Mouse (Mus musculus) liver, adult 2 months (tissue): Measurements from ENCODE around the gene Dazap2. TPM values are rescaled to one million over a fixed set of nuclear protein-coding genes. Genes with fewer than 3 reads are reported as not detected.
A peak's percentile ranks its signal among the peaks of the same experiment; 100 is the strongest.

Source experiments
- DNase-seq: peaks from one replicate; pipeline ENCODE4 v3.0.0-alpha.2; 2011; ENCODE audit warnings: low read depth, low spot score; ENCODE audit errors: extremely low read depth
- H3K27ac ChIP-seq: fragments of 200-500 bp; replicated peaks from 2 replicates; pipeline ENCODE4 v1.5.1; 2012; ENCODE audit warnings: low read depth, mild to moderate bottlenecking, control low read depth, inconsistent platforms, low read length; ENCODE audit not compliant: insufficient read depth
- H3K27me3 ChIP-seq: fragments of 200-500 bp; 2 replicates; pipeline ENCODE4 v1.6.1; 2012; ENCODE audit warnings: mild to moderate bottlenecking, moderate library complexity, low read length, inconsistent platforms; ENCODE audit not compliant: control insufficient read depth, insufficient read depth
- H3K36me3 ChIP-seq: fragments of 200-500 bp; 2 replicates; pipeline ENCODE4 v1.6.1; 2012; ENCODE audit warnings: low read length, inconsistent platforms; ENCODE audit not compliant: control insufficient read depth, insufficient read depth
- H3K4me1 ChIP-seq: fragments of 200-500 bp; 2 replicates; pipeline ENCODE4 v1.6.1; 2011; ENCODE audit warnings: low read length; ENCODE audit not compliant: control insufficient read depth, insufficient read depth
- H3K4me3 ChIP-seq: fragments of 200-500 bp; 2 replicates; pipeline ENCODE4 v1.5.1; 2011; ENCODE audit warnings: low read depth, mild to moderate bottlenecking, control low read depth, low read length, moderate library complexity; ENCODE audit not compliant: insufficient read depth
- H3K79me2 ChIP-seq: fragments of 200-500 bp; 2 replicates; pipeline ENCODE4 v1.6.1; 2012; ENCODE audit warnings: inconsistent platforms, mild to moderate bottlenecking, low read length, moderate library complexity; ENCODE audit not compliant: control insufficient read depth, insufficient read depth
- H3K9ac ChIP-seq: fragments of 200-500 bp; 2 replicates; pipeline ENCODE4 v1.6.1; 2012; ENCODE audit warnings: low read depth, mild to moderate bottlenecking, control low read depth, inconsistent platforms, low read length
- CTCF ChIP-seq: fragments of 200-500 bp; IDR thresholded peaks from 2 replicates; pipeline ENCODE4 v1.5.1; 2011; ENCODE audit warnings: low read depth, low read length, control low read depth
- POLR2A ChIP-seq: fragments of 200-500 bp; IDR thresholded peaks from 2 replicates; pipeline ENCODE4 v1.6.1; 2011; ENCODE audit warnings: low read length, control low read depth; ENCODE audit not compliant: insufficient read depth; ENCODE audit errors: extremely low read depth
- WGBS: fragments of 180-500 bp; shearing (Covaris S2); methylation state at CpG from one replicate; pipeline ENCODE4 v1.1.7; 2018; 5-methylcytosine and 5-hydroxymethylcytosine counted together
- polyA plus RNA-seq: library from polyadenylated mRNA; depleted of rRNA; stranded (reverse); fragments of >200 nt; gene quantifications from 2 replicates; pipeline ENCODE4 v1.2.3, GENCODE M21; 2012
- total RNA-seq: library from RNA; depleted of rRNA; stranded (reverse); fragments of >200 nt; gene quantifications from 2 replicates; pipeline ENCODE4 v1.2.3, GENCODE M21; 2014

Gene Dazap2
- total and polyA plus RNA-seq, 2 experiments: 50.3 to 460 TPM

- peaks cover 9% of the 10 kb centered on the region for H3K79me2 ChIP-seq
- no peaks in the 10 kb centered on the region; the same call in 1 of the 2 replicates for H3K36me3 ChIP-seq
- H3K4me1 ChIP-seq: peaks cover 11% of the 10 kb centered on the region
- H3K27ac ChIP-seq: no peak overlapping the region
- TF ChIP-seq POLR2A (no peak), CTCF (no peak)
- 82% methylated on average over 7 of the region's 7 CpGs for WGBS
- H3K9ac ChIP-seq: no peak overlapping the region
- DNase-seq: no peak
- H3K27me3 ChIP-seq: no peaks in the 10 kb centered on the region
- no peak overlapping the region for H3K4me3 ChIP-seq
These were observed 3.2 kb upstream of the Dazap2 start for GRCm38 (mm10) chr15:100611951-100612350.

- no peak for DNase-seq
- H3K4me3 ChIP-seq: no peak overlapping the region
- WGBS: 58% methylated on average over 2 of the region's 2 CpGs
- H3K79me2 ChIP-seq: peaks cover 9% of the 10 kb centered on the region
- no peak overlapping the region for H3K9ac ChIP-seq
- peaks cover under 1% of the 10 kb centered on the region; the same call in 1 of the 2 replicates for H3K36me3 ChIP-seq
- H3K27ac ChIP-seq: no peak overlapping the region
- TF ChIP-seq POLR2A (no peak), CTCF (peak; percentile 71)
- peaks cover 14% of the 10 kb centered on the region for H3K4me1 ChIP-seq
- H3K27me3 ChIP-seq: no peaks in the 10 kb centered on the region
These were observed 2.7 kb upstream of the Dazap2 start for GRCm38 (mm10) chr15:100612432-100612831.

GRCm38 (mm10) chr15:100613584-100613983, 1.6 kb upstream of the Dazap2 start:
- Histone ChIP-seq H3K9ac (no peak overlapping the region), H3K4me1 (peaks cover 15% of the 10 kb centered on the region), H3K79me2 (peaks cover 9% of the 10 kb centered on the region), H3K27ac (no peak overlapping the region), H3K27me3 (no peaks in the 10 kb centered on the region), H3K36me3 (peaks cover 10% of the 10 kb centered on the region), H3K4me3 (no peak overlapping the region)
- DNase-seq: peak; percentile 65
- TF ChIP-seq POLR2A (no peak), CTCF (peak; percentile 95)
- 5% methylated on average over 16 of the region's 16 CpGs for WGBS

- H3K27ac ChIP-seq: peak overlapping the region; percentile 86
- peaks cover 16% of the 10 kb centered on the region for H3K4me1 ChIP-seq
- H3K79me2 ChIP-seq: peaks cover 9% of the 10 kb centered on the region
- H3K4me3 ChIP-seq: peak overlapping the region; percentile 76
- TF ChIP-seq POLR2A (no peak), CTCF (no peak)
- peaks cover 18% of the 10 kb centered on the region for H3K36me3 ChIP-seq
- H3K27me3 ChIP-seq: no peaks in the 10 kb centered on the region
- 6% methylated on average over 43 of the region's 43 CpGs for WGBS
- peak overlapping the region; percentile 83 for H3K9ac ChIP-seq
- peak; percentile 61 for DNase-seq
These were observed 742 bp upstream of the Dazap2 start for GRCm38 (mm10) chr15:100614218-100614995.

GRCm38 (mm10) chr15:100615825-100616220, 674 bp downstream of the Dazap2 start:
- H3K27me3 ChIP-seq: no peaks in the 10 kb centered on the region
- H3K4me1 ChIP-seq: peaks cover 16% of the 10 kb centered on the region
- H3K27ac ChIP-seq: peak overlapping the region; percentile 70
- peak; percentile 76 for DNase-seq
- H3K9ac ChIP-seq: peak overlapping the region; percentile 91
- H3K4me3 ChIP-seq: peak overlapping the region; percentile 76
- TF ChIP-seq CTCF (no peak), POLR2A (0 out of 2 replicates have a peak, but pooled peaks have one; percentile 3)
- under 1% methylated on average over 43 of the region's 43 CpGs for WGBS
- H3K36me3 ChIP-seq: peaks cover 31% of the 10 kb centered on the region
- peaks cover 9% of the 10 kb centered on the region for H3K79me2 ChIP-seq

GRCm38 (mm10) chr15:100616221-100616620, 1.1 kb downstream of the Dazap2 start:
- under 1% methylated on average over 19 of the region's 19 CpGs for WGBS
- H3K27me3 ChIP-seq: no peaks in the 10 kb centered on the region
- no peak for DNase-seq
- peaks cover 9% of the 10 kb centered on the region for H3K79me2 ChIP-seq
- peaks cover 16% of the 10 kb centered on the region for H3K4me1 ChIP-seq
- TF ChIP-seq POLR2A: no peak
- TF ChIP-seq CTCF: no peak
- peak overlapping the region; percentile 76 for H3K4me3 ChIP-seq
- peak overlapping the region; percentile 63 for H3K27ac ChIP-seq
- peaks cover 34% of the 10 kb centered on the region for H3K36me3 ChIP-seq
- H3K9ac ChIP-seq: peak overlapping the region; percentile 88
